Mouse (Mus musculus) adipocyte (in vitro differentiated cells): ENCODE measurements at regions not wholly inside any gene's neighbourhood (a gene's known extent, or its start where the extent isn't known, plus 50 kb on each side); places are given as distances from the start of the nearest gene placed in this dataset.

ENCODE experiments used
- DNase-seq: peaks from one replicate; pipeline ENCODE4 v3.0.0-alpha.2; 2016; ENCODE audit warnings: low spot score

- no peak for DNase-seq
Observed at GRCm38 (mm10) chr16:30118876-30119275, 54.7 kb downstream of the Hes1 start.

GRCm38 (mm10) chr16:30120330-30121265, 56.4 kb downstream of the Hes1 start:
- no peak for DNase-seq

- DNase-seq, result no peak
Observed at GRCm38 (mm10) chr16:30121596-30121995, 57.4 kb downstream of the Hes1 start.

GRCm38 (mm10) chr16:30122211-30123070, 58.3 kb downstream of the Hes1 start:
- DNase-seq, result no peak

- DNase-seq, result no peak
Observed at GRCm38 (mm10) chr16:30127015-30127414, 62.8 kb downstream of the Hes1 start.

- no peak for DNase-seq
Observed at GRCm38 (mm10) chr16:30128787-30129186, 64.6 kb downstream of the Hes1 start.

- no peak for DNase-seq
Observed at GRCm38 (mm10) chr16:30129218-30130112, 65.3 kb downstream of the Hes1 start.

GRCm38 (mm10) chr16:30130113-30130471, 65.9 kb downstream of the Hes1 start:
- no peak for DNase-seq

GRCm38 (mm10) chr16:30132086-30132485, 67.9 kb downstream of the Hes1 start:
- no peak for DNase-seq

GRCm38 (mm10) chr16:30134642-30135165, 70.5 kb downstream of the Hes1 start:
- no peak for DNase-seq

GRCm38 (mm10) chr16:30136849-30137248, 72.7 kb downstream of the Hes1 start:
- no peak for DNase-seq

GRCm38 (mm10) chr16:30137812-30138211, 73.6 kb downstream of the Hes1 start:
- DNase-seq, result peak; percentile 60

- DNase-seq, result no peak
Observed at GRCm38 (mm10) chr16:30144818-30145464, 80.8 kb downstream of the Hes1 start.

GRCm38 (mm10) chr16:30145465-30146207, 81.5 kb downstream of the Hes1 start:
- no peak for DNase-seq

GRCm38 (mm10) chr16:30146208-30146525, 82.0 kb downstream of the Hes1 start:
- DNase-seq, result no peak

GRCm38 (mm10) chr16:30147296-30147695, 83.1 kb downstream of the Hes1 start:
- no peak for DNase-seq

GRCm38 (mm10) chr16:30151104-30151503, 86.9 kb downstream of the Hes1 start:
- DNase-seq, result no peak

- no peak for DNase-seq
Observed at GRCm38 (mm10) chr16:30155070-30155469, 90.9 kb downstream of the Hes1 start.

GRCm38 (mm10) chr16:30155486-30156246, 91.5 kb downstream of the Hes1 start:
- DNase-seq, result no peak

GRCm38 (mm10) chr16:30158184-30158583, 94.0 kb downstream of the Hes1 start:
- no peak for DNase-seq
